ENCODE assay signal across 8 mouse cellular contexts in genomic region chr17:70780726-70781689, GRCm38 (mm10).
DNase-seq lines count a peak whose midpoint lies in the region; ATAC-seq and TF ChIP-seq lines count a peak whose summit lies in the region.

No protein-coding gene starts in this region.

- H3K36me3 ChIP-seq in heart, embryonic 11.5 days (ENCODE audit: control insufficient read depth, insufficient read depth, low read length) = no peaks in the 10 kb centered on the region
- H3K36me3 ChIP-seq in kidney, embryonic 15.5 days = no peaks in the 10 kb centered on the region
- H3K36me3 ChIP-seq in neural tube, embryonic 13.5 days = no peaks in the 10 kb centered on the region
- H3K36me3 ChIP-seq in liver, postnatal 0 days (replicated peaks; ENCODE audit: insufficient read depth, low read length) = no peaks in the 10 kb centered on the region

- H3K27me3 ChIP-seq in heart, embryonic 11.5 days (ENCODE audit: control insufficient read depth, insufficient read depth, low read length) = no peaks in the 10 kb centered on the region
- H3K27me3 ChIP-seq in kidney, embryonic 15.5 days = no peaks in the 10 kb centered on the region
- H3K27me3 ChIP-seq in neural tube, embryonic 13.5 days = no peaks in the 10 kb centered on the region
- H3K27me3 ChIP-seq in liver, postnatal 0 days (ENCODE audit: insufficient read depth, low read length) = no peaks in the 10 kb centered on the region

- no peak for TF ChIP-seq POLR2A in embryonic fibroblast, embryonic 13.5 days (IDR thresholded peaks at IDR 0.05; ENCODE audit: low read depth, low read length)

- peak overlapping the region; percentile 35; the same call in 1 of the 2 replicates for H3K27ac ChIP-seq in heart, embryonic 11.5 days (ENCODE audit: low read depth, low read length)
- H3K27ac ChIP-seq in embryonic fibroblast, embryonic 13.5 days (ENCODE audit: insufficient read depth, low read length) = peak overlapping the region; percentile 94
- H3K27ac ChIP-seq in kidney, embryonic 15.5 days = peak overlapping the region; percentile 86
- H3K27ac ChIP-seq in neural tube, embryonic 13.5 days (replicated peaks) = peak overlapping the region; percentile 34
- no peak overlapping the region for H3K27ac ChIP-seq in liver, postnatal 0 days (ENCODE audit: low read depth)

- no peak for DNase-seq in heart, adult 18-20 months
- DNase-seq in liver, postnatal 0 days = no peak
- no peak for DNase-seq in left cerebral cortex, adult 8-10 months (ENCODE audit: low spot score in 2 of 2)
- DNase-seq in layer of hippocampus, adult 11-12 months (ENCODE audit: low spot score) = no peak

- H3K9me3 ChIP-seq in heart, embryonic 11.5 days (replicated peaks; ENCODE audit: control insufficient read depth, low read length) = no peaks in the 10 kb centered on the region
- no peaks in the 10 kb centered on the region for H3K9me3 ChIP-seq in kidney, embryonic 15.5 days (replicated peaks)
- H3K9me3 ChIP-seq in neural tube, embryonic 13.5 days = no peaks in the 10 kb centered on the region
- no peaks in the 10 kb centered on the region for H3K9me3 ChIP-seq in liver, postnatal 0 days (ENCODE audit: low read length)

- H3K9ac ChIP-seq in heart, embryonic 11.5 days (ENCODE audit: low read depth, low read length) = no peak overlapping the region
- H3K9ac ChIP-seq in kidney, embryonic 15.5 days = no peak overlapping the region
- H3K9ac ChIP-seq in neural tube, embryonic 13.5 days = no peak overlapping the region
- H3K9ac ChIP-seq in liver, postnatal 0 days (replicated peaks) = no peak overlapping the region

- H3K4me3 ChIP-seq in heart, embryonic 11.5 days (ENCODE audit: low read depth, low read length) = no peak overlapping the region
- H3K4me3 ChIP-seq in embryonic fibroblast, embryonic 13.5 days (ENCODE audit: insufficient read depth, low read length) = no peak overlapping the region
- no peak overlapping the region for H3K4me3 ChIP-seq in kidney, embryonic 15.5 days (replicated peaks)
- no peak overlapping the region for H3K4me3 ChIP-seq in neural tube, embryonic 13.5 days
- H3K4me3 ChIP-seq in liver, postnatal 0 days (ENCODE audit: low read depth, low read length) = no peak overlapping the region

- peaks cover 8% of the 10 kb centered on the region for H3K4me1 ChIP-seq in heart, embryonic 11.5 days (ENCODE audit: control insufficient read depth, insufficient read depth, low read length)
- 0 out of 2 replicates have a peak, but pooled peaks cover 6% of the 10 kb centered on the region for H3K4me1 ChIP-seq in embryonic fibroblast, embryonic 13.5 days (ENCODE audit: control insufficient read depth, insufficient read depth, low read length)
- peaks cover 29% of the 10 kb centered on the region for H3K4me1 ChIP-seq in kidney, embryonic 15.5 days
- peaks cover 11% of the 10 kb centered on the region for H3K4me1 ChIP-seq in neural tube, embryonic 13.5 days (replicated peaks)
- H3K4me1 ChIP-seq in liver, postnatal 0 days (ENCODE audit: insufficient read depth) = no peaks in the 10 kb centered on the region

- no peak for ATAC-seq in heart, embryonic 11.5 days (replicated peaks; ENCODE audit: insufficient number of reproducible peaks, low FRiP score, low TSS enrichment)
- peak; percentile 91 for ATAC-seq in kidney, embryonic 15.5 days (replicated peaks; ENCODE audit: low FRiP score)
- peak; percentile 53; the same call in 1 of the 2 replicates for ATAC-seq in neural tube, embryonic 13.5 days (ENCODE audit: low read depth)
- no peak for ATAC-seq in liver, postnatal 0 days

- H3K4me2 ChIP-seq in heart, embryonic 11.5 days = no peak overlapping the region
- H3K4me2 ChIP-seq in kidney, embryonic 15.5 days = 0 out of 2 replicates have a peak overlapping the region, but pooled peaks have one; percentile 8
- H3K4me2 ChIP-seq in neural tube, embryonic 13.5 days = no peak overlapping the region
- H3K4me2 ChIP-seq in liver, postnatal 0 days (ENCODE audit: low read depth, low read length) = no peak overlapping the region

- TF ChIP-seq CTCF in embryonic fibroblast, embryonic 13.5 days (IDR thresholded peaks at IDR 0.05; ENCODE audit: borderline replicate concordance, insufficient read depth, low read length) = no peak
- TF ChIP-seq CTCF in liver, postnatal 0 days (IDR thresholded peaks at IDR 0.05; ENCODE audit: low read depth) = no peak

- no peak for TF ChIP-seq EP300 in liver, postnatal 0 days (IDR thresholded peaks at IDR 0.05; ENCODE audit: low read depth)

- WGBS in heart, embryonic 11.5 days (ENCODE audit: insufficient replicate concordance) = 36% methylated on average over 17 of the region's 18 CpGs
- 37% methylated on average over 18 of the region's 18 CpGs for WGBS in kidney, embryonic 15.5 days
- WGBS in neural tube, embryonic 13.5 days = 35% methylated on average over 18 of the region's 18 CpGs
- WGBS in liver, postnatal 0 days (ENCODE audit: insufficient replicate concordance) = 59% methylated on average over 17 of the region's 18 CpGs

Comparison
In these comparisons a context has a peak if more than half of its experiments do, and no peak if none do; other contexts are left out.
1. ATAC-seq: peak in kidney, embryonic 15.5 days (single experiment) and neural tube, embryonic 13.5 days (single experiment); none in heart, embryonic 11.5 days (single experiment) and liver, postnatal 0 days (single experiment).